ENCODE assay signal across 20 mouse cellular contexts in the genomic region with DNA sequence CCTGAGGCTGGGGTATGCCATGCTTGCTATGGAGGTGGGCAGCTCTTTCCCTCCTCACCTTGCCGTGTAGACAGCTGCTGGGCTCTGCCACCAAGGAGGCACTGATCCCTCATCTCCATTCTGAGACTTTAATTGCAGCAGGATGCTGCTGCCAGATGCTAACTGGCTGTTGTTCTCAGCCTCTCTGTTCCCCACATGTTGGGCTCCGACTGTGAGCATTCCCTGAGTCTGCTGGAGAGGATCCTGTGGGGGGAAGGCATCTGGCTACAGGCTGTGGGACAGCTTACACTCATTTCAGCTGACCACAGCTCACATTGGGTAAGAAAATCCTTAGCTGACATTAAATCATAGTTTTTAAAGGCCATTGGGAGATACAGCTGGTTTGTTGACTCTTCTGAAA.
A peak's percentile ranks its signal among the peaks of the same experiment; 100 is the strongest.
DNase-seq lines count a peak whose midpoint lies in the region; ATAC-seq and TF ChIP-seq lines count a peak whose summit lies in the region.
"Had no signal": no experiment of that assay in that cellular context is flagged by ENCODE, and none has a peak within 500 bp of the region (broad histone marks: within the 10 kb centered on the region; RNA-seq: fewer than 3 reads in every experiment).

No protein-coding gene starts in this region.

- no peaks in the 10 kb centered on the region for H3K36me3 ChIP-seq in kidney, embryonic 15.5 days
- H3K36me3 ChIP-seq in embryonic facial prominence, embryonic 10.5 days (replicated peaks), result no peaks in the 10 kb centered on the region
- H3K36me3 ChIP-seq in limb, embryonic 12.5 days, result no peaks in the 10 kb centered on the region

- ATAC-seq in kidney, embryonic 15.5 days (replicated peaks; ENCODE audit: low FRiP score), result no peak
- peak; percentile 42; the same call in 1 of the 2 replicates for ATAC-seq in limb, embryonic 12.5 days (ENCODE audit: insufficient number of reproducible peaks, insufficient read depth, low FRiP score, low TSS enrichment, low read depth)
- ATAC-seq: activated CD4-positive, CD25-positive, alpha-beta regulatory T cell, adult 4 months; CD4-positive, CD25-positive, alpha-beta regulatory T cell, adult 4 months; forebrain, embryonic 13.5 days had no signal

- H3K4me1 ChIP-seq in kidney, embryonic 15.5 days, result no peaks in the 10 kb centered on the region
- H3K4me1 ChIP-seq in embryonic facial prominence, embryonic 10.5 days, result 0 out of 2 replicates have a peak, but pooled peaks cover 4% of the 10 kb centered on the region
- H3K4me1 ChIP-seq in limb, embryonic 12.5 days (replicated peaks), result peaks cover 15% of the 10 kb centered on the region
- H3K4me1 ChIP-seq: forebrain, embryonic 13.5 days had no signal

- no peak overlapping the region for H3K4me3 ChIP-seq in gastrocnemius, adult 2 months
- no peak overlapping the region for H3K4me3 ChIP-seq in kidney, embryonic 15.5 days (replicated peaks)
- H3K4me3 ChIP-seq in embryonic facial prominence, embryonic 10.5 days, result no peak overlapping the region
- no peak overlapping the region for H3K4me3 ChIP-seq in limb, embryonic 12.5 days (replicated peaks)
- H3K4me3 ChIP-seq: erythroblast, embryonic 14.5 days; forebrain, embryonic 13.5 days had no signal

- peak; percentile 17 for DNase-seq in gastrocnemius, adult 2 months
- DNase-seq in gastrocnemius, postnatal 10 days, result no peak
- peak; percentile 17 to 34 for DNase-seq in kidney, postnatal 4 days
- DNase-seq in embryonic facial prominence, embryonic 10.5 days (ENCODE audit: low spot score), result peak; percentile 32
- no peak for DNase-seq in left cerebral cortex, postnatal 14 days (ENCODE audit: low spot score in 2 of 2)
- DNase-seq in right cerebral cortex, postnatal 10 days (ENCODE audit: low spot score in 2 of 2), result no peak
- DNase-seq: adrenal gland, postnatal 10 days; cerebellum, adult 9-11 months; heart, postnatal 36 days; liver; lung, postnatal 14 days; thymus, adult 18-20 months had no signal

- H3K9ac ChIP-seq in kidney, embryonic 15.5 days, result no peak overlapping the region
- H3K9ac ChIP-seq in limb, embryonic 12.5 days (replicated peaks), result no peak overlapping the region
- H3K9ac ChIP-seq: forebrain, embryonic 13.5 days; hindbrain, embryonic 14.5 days had no signal

- WGBS in kidney, embryonic 15.5 days, result 44% methylated on average over 2 of the region's 2 CpGs
- WGBS in embryonic facial prominence, embryonic 10.5 days, result 33% methylated on average over 2 of the region's 2 CpGs
- WGBS in limb, embryonic 12.5 days, result 17% methylated on average over 2 of the region's 2 CpGs

- no peaks in the 10 kb centered on the region for H3K27me3 ChIP-seq in kidney, embryonic 15.5 days
- no peaks in the 10 kb centered on the region for H3K27me3 ChIP-seq in embryonic facial prominence, embryonic 10.5 days (replicated peaks; ENCODE audit: low read depth, poor library complexity, severe bottlenecking)
- H3K27me3 ChIP-seq in limb, embryonic 12.5 days, result no peaks in the 10 kb centered on the region
- H3K27me3 ChIP-seq: forebrain, embryonic 13.5 days had no signal

- no peaks in the 10 kb centered on the region for H3K9me3 ChIP-seq in kidney, embryonic 15.5 days (replicated peaks)
- no peaks in the 10 kb centered on the region for H3K9me3 ChIP-seq in embryonic facial prominence, embryonic 10.5 days
- no peaks in the 10 kb centered on the region for H3K9me3 ChIP-seq in limb, embryonic 12.5 days
- H3K9me3 ChIP-seq: forebrain, embryonic 13.5 days had no signal

- TF ChIP-seq CTCF in gastrocnemius, adult 2 months (IDR thresholded peaks at IDR 0.05), result no peak

- H3K4me2 ChIP-seq in kidney, embryonic 15.5 days, result no peak overlapping the region
- H3K4me2 ChIP-seq in limb, embryonic 12.5 days, result no peak overlapping the region
- H3K4me2 ChIP-seq: forebrain, embryonic 13.5 days; heart, embryonic 11.5 days; hindbrain, embryonic 14.5 days had no signal

- intact Hi-C loops in gastrocnemius, adult 2 months (cut with DNase I), result no loop called here
- intact Hi-C loops in left cerebral cortex, postnatal 14 days (cut with DNase I), result no loop called here

- H3K27ac ChIP-seq in gastrocnemius, adult 2 months, result no peak overlapping the region
- H3K27ac ChIP-seq in kidney, embryonic 15.5 days, result no peak overlapping the region
- H3K27ac ChIP-seq in embryonic facial prominence, embryonic 10.5 days (replicated peaks), result no peak overlapping the region
- H3K27ac ChIP-seq in limb, embryonic 12.5 days, result no peak overlapping the region
- H3K27ac ChIP-seq: forebrain, embryonic 13.5 days; hindbrain, embryonic 14.5 days had no signal

Comparison
In these comparisons a context has a peak if more than half of its experiments do, and no peak if none do; other contexts are left out.
1. DNase-seq: peak in gastrocnemius, adult 2 months (single experiment), kidney, postnatal 4 days (2 of 2) and embryonic facial prominence, embryonic 10.5 days (single experiment); none in gastrocnemius, postnatal 10 days (single experiment), left cerebral cortex, postnatal 14 days (0 of 2) and right cerebral cortex, postnatal 10 days (0 of 2).